43 mouse cellular contexts compared by ENCODE assay signal in the genomic region with DNA sequence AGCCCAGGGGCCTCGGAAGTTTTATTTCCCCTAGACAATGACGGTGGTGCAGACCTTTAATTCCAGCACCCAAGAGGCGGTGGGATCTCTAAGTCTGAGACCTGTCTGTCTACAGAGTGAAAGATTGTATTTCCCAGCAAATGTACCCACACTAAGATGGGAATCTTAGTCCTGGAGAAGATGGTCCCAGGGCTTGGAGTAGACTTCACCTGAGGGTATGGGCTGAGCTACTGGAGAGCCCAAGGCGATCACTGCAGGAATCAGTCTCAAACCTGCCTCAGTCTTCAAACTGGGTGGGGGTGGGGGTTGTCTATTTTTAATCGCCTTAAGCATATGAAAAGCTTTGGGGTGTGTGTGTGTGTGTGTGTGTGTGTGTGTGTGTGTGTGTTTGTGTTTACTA. TPM values are rescaled to one million over a fixed set of nuclear protein-coding genes. Genes with fewer than 3 reads are reported as not detected.
"Had no signal": no experiment of that assay in that cellular context is flagged by ENCODE, and none has a peak within 500 bp of the region (broad histone marks: within the 10 kb centered on the region; RNA-seq: fewer than 3 reads in every experiment).

No protein-coding gene starts in this region.

- DNase-seq: gastrocnemius, postnatal 14 days; gastrocnemius, postnatal 36 days; heart, adult 18-20 months; heart, postnatal 14 days; heart, postnatal 36 days; kidney, adult 11 months; kidney, adult 2 months; kidney, adult 9 months; kidney, postnatal 14 days; kidney, postnatal 36 days; layer of hippocampus, adult 9-11 months; layer of hippocampus, postnatal 36 days; left cerebral cortex, postnatal 4 days; liver, embryonic 13.5 days had no signal

- H3K4me3 ChIP-seq: heart, embryonic 13.5 days; heart, embryonic 15.5 days; hindbrain, embryonic 13.5 days; hindbrain, embryonic 15.5 days; kidney, embryonic 15.5 days; limb, embryonic 13.5 days; limb, embryonic 15.5 days; liver, embryonic 13.5 days had no signal

- H3K9me3 ChIP-seq: heart, embryonic 13.5 days; heart, embryonic 15.5 days; hindbrain, embryonic 13.5 days; hindbrain, embryonic 15.5 days; kidney, embryonic 15.5 days; limb, embryonic 13.5 days; limb, embryonic 15.5 days; liver, embryonic 13.5 days had no signal

- H3K9ac ChIP-seq: heart, embryonic 13.5 days; heart, embryonic 15.5 days; hindbrain, embryonic 13.5 days; hindbrain, embryonic 15.5 days; kidney, embryonic 15.5 days; limb, embryonic 13.5 days; limb, embryonic 15.5 days; liver, embryonic 13.5 days had no signal

- H3K36me3 ChIP-seq: heart, embryonic 13.5 days; heart, embryonic 15.5 days; hindbrain, embryonic 13.5 days; hindbrain, embryonic 15.5 days; kidney, embryonic 15.5 days; limb, embryonic 13.5 days; limb, embryonic 15.5 days; liver, embryonic 13.5 days had no signal

- H3K4me2 ChIP-seq: heart, embryonic 11.5 days; heart, embryonic 13.5 days; heart, embryonic 15.5 days; hindbrain, embryonic 13.5 days; hindbrain, embryonic 15.5 days; kidney, embryonic 15.5 days; limb, embryonic 13.5 days; limb, embryonic 15.5 days; liver, embryonic 11.5 days; liver, embryonic 13.5 days had no signal

- H3K27ac ChIP-seq: heart, embryonic 13.5 days; heart, embryonic 15.5 days; hindbrain, embryonic 13.5 days; hindbrain, embryonic 15.5 days; hindbrain, postnatal 0 days; kidney, embryonic 15.5 days; kidney, postnatal 0 days; limb, embryonic 13.5 days; limb, embryonic 15.5 days; liver, embryonic 13.5 days had no signal

- ATAC-seq: hindbrain, postnatal 0 days; intestine, embryonic 16.5 days had no signal

RNA-seq across cellular contexts. Expression of a gene that starts 2.4 kb away (rescaled TPM):
- total RNA-seq: gastrocnemius, adult 18-20 months; gastrocnemius, adult 8-10 months; gastrocnemius, postnatal 14 days; gastrocnemius, postnatal 36 days; granulocyte monocyte progenitor cell, adult 5-6 weeks; heart, adult 18-20 months; heart, adult 8-10 months; heart, postnatal 14 days; heart, postnatal 36 days; hematopoietic stem cell, adult 5-6 weeks; hindbrain, postnatal 0 days; layer of hippocampus, adult 18-20 months; layer of hippocampus, adult 8-10 months; layer of hippocampus, postnatal 14 days; layer of hippocampus, postnatal 36 days; left cerebral cortex, adult 18-20 months; left cerebral cortex, adult 8-10 months; left cerebral cortex, postnatal 10 days; left cerebral cortex, postnatal 25 days; left cerebral cortex, postnatal 4 days had no signal
- polyA plus RNA-seq: heart, embryonic 11.5 days; heart, embryonic 13.5 days; heart, embryonic 15.5 days; heart, postnatal 0 days; hindbrain, embryonic 11.5 days; hindbrain, embryonic 13.5 days; hindbrain, embryonic 15.5 days; hindbrain, postnatal 0 days; intestine, embryonic 14.5 days; intestine, embryonic 16.5 days; kidney, embryonic 15.5 days; kidney, postnatal 0 days; limb, embryonic 11.5 days; liver, embryonic 11.5 days; liver, embryonic 13.5 days had no signal

RNA-seq across cellular contexts. Expression of a gene that starts 32.5 kb away (rescaled TPM):
- total RNA-seq: gastrocnemius, adult 18-20 months; gastrocnemius, adult 8-10 months; gastrocnemius, postnatal 14 days; gastrocnemius, postnatal 36 days; heart, adult 18-20 months; heart, adult 8-10 months; heart, postnatal 14 days; heart, postnatal 36 days had no signal
- polyA plus RNA-seq: heart, embryonic 15.5 days; intestine, embryonic 14.5 days; intestine, embryonic 16.5 days; large intestine, adult 2 months; liver, embryonic 11.5 days; liver, embryonic 13.5 days had no signal

RNA-seq across cellular contexts. Expression of a gene that starts 51.5 kb away (rescaled TPM):
- total RNA-seq: gastrocnemius, adult 18-20 months; gastrocnemius, postnatal 36 days; granulocyte monocyte progenitor cell, adult 5-6 weeks; heart, postnatal 36 days; hematopoietic stem cell, adult 5-6 weeks had no signal
- polyA plus RNA-seq: heart, postnatal 0 days; limb, embryonic 11.5 days; liver, embryonic 11.5 days had no signal
